Mouse (Mus musculus) gastrocnemius, adult 18-20 months (tissue): ENCODE results near the gene Gipc3. TPM values are rescaled to one million over a fixed set of nuclear protein-coding genes. Genes with fewer than 3 reads are reported as not detected.
A peak's percentile ranks its signal among the peaks of the same experiment; 100 is the strongest.

Experiments used
- DNase-seq: peaks from one replicate; pipeline ENCODE4 v3.0.0; 2021; ENCODE audit warnings: low spot score
- long read RNA-seq, 2 experiments: library from polyadenylated mRNA; stranded (forward); transcript quantifications; one replicate each; pipeline ENCODE4 v2.0.0; 2021
- total RNA-seq, 2 experiments: library from RNA; stranded (reverse); gene quantifications; 2 replicates each; pipeline ENCODE4 v1.2.3; 2021

Gene Gipc3
- total RNA-seq, result 1 to 10 TPM in 1 of 2 experiments, under 1 TPM in 1; 0.39 to 1.4 TPM
- long read RNA-seq, experiment 1, result 0 reads
- long read RNA-seq, experiment 2, result 0 reads

GRCm38 (mm10) chr10:81342686-81343505 is at the start of gene Gipc3:
TSS of gene Gipc3 (minus strand) at chr10:81343266.
- DNase-seq, result no peak

DNA sequence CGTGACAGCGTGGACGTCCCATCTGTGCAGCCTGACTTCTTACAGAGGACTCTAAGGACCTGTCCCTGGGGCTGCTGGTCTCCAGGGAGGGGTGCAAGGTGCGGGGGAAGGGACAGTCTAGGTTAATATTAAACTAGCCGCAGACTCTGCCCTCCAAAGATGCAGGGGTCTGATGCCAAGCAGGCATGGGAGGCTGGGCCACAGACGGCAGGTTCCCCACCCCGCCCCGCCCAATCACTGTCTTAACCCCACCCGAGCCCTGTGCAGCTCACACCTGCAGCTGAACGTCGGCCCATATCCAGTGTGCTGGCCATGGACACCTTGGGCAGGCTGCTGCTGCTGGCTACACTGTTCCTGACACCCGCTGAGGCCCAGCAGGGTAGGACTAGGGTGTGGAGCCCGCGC is 49.7 kb upstream of the Gipc3 start, which contains the start of gene Smim24:
Gene Smim24, plus strand, starts transcription at position 271 of the 405 bp plus-strand sequence.
- DNase-seq, result no peak

DNA sequence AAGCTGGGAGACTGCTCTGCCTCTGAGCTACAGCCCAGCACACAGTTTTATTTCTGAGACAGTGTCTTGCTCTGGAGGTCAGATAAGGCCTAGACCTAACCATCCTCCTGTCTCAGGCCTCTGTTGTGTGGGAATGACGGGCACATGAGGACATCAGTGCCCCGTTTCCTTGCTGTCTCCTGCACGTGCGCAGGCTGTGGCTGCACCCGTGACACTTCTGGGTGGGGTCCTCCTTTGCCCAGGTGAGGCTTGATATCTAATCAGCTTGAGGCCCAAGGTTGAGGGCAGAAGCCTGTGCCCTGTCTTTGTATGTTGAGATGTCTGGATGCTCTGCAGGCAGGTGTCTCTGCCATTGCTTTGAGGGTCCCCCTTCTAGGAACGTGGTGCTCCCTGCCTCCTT is 49.2 kb upstream of the Gipc3 start:
- DNase-seq, result no peak

DNA sequence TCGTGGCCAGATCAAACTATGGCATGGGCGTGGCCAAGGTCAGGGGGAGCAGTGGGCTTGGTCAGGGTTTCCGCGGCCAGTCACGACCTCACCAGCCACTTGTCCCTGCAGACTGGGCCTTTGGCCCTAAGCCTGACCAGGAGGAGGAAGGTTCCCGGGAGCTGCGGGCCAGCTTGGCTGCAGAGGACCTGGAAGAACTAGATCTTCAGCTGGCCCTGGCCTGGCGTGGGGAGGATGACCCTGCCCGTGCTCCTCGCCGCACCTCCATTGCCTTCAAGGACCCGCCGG is 47.6 kb upstream of the Gipc3 start:
- no peak for DNase-seq

- peak; percentile 76 for DNase-seq
Measured at GRCm38 (mm10) chr10:81389801-81390677, 47.0 kb upstream of the Gipc3 start.

GRCm38 (mm10) chr10:81389373-81389772 is 46.3 kb upstream of the Gipc3 start:
- no peak for DNase-seq

- DNase-seq, result no peak
Measured at GRCm38 (mm10) chr10:81388505-81389055, 45.5 kb upstream of the Gipc3 start, which contains the start of gene Gm48552. TSS of gene Gm48552 (plus strand) at chr10:81389005.

DNA sequence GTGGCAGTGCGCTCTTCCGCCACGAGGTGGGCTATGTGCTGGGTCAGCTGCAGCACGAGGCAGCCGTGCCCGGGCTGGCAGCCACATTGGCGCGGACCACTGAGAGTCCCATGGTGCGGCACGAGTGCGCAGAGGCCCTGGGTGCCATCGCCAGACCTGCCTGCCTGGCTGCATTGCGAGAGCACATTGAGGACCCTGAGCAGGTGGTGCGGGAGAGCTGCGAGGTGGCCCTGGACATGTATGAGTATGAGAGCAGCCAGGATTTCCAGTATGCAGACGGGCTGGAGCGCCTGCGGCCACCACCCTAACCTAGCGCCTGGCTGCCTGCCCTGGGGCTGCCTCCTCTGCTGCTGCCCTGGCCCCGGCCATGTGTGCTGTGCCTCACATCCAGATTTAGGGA is 44.6 kb upstream of the Gipc3 start:
- no peak for DNase-seq

- no peak for DNase-seq
Measured at GRCm38 (mm10) chr10:81385603-81386306, 42.7 kb upstream of the Gipc3 start.

DNA sequence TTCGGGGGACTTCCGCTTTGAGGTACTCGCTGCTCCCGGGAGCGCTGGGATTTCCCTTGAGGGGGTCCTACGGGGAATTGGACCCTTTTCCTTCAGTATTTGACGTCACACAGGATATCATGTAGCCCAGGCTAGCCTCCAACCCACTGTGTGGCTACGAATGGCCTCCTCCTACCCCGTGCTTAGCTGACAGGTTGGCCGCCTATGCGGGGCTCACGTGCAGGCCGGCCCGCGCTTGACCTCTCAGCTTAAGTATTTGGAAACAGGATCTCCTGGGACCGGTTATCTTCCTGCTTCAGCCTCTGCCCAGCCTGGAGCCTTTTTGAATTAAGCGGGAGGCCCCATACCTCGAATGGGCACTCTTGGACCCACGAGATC is 41.5 kb upstream of the Gipc3 start:
- DNase-seq, result no peak

GRCm38 (mm10) chr10:81383802-81384604 is 40.9 kb upstream of the Gipc3 start, which contains the start of the genes Dohh and Gm48551:
TSS of gene Dohh (plus strand) at chr10:81384428.
TSS of gene Gm48551 (plus strand) at chr10:81384466.
- peak; percentile 99 for DNase-seq

GRCm38 (mm10) chr10:81382039-81382438 is 39.0 kb upstream of the Gipc3 start:
- no peak for DNase-seq

DNA sequence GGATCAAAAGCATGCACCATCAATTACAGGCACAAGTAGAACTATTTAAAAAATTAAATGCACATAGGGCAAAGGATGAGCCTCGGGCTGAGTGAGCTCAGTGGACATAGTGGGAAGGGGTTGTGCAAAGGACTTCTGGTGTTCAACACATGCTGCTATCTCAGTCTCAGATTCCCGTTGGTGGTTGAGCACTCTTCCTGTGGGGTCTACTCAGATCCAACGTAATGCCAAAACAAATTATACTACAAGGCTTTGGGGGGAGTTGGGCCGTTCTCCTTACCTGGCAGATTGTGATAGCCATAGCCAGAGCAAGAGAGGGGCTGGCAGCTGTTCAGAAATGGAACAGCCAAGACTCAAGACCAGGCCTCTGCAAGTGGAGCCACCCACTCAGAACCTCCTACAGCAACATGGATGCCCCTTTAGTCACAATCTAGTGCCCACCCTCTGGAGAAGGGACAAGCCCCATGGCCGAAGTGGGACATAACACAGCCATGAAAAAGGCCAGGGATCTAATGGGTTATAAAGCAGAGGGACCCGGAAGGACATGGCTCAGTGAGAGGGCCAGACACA is 36.8 kb upstream of the Gipc3 start:
- DNase-seq, result no peak

GRCm38 (mm10) chr10:81379183-81379553 is 36.1 kb upstream of the Gipc3 start:
- no peak for DNase-seq

DNA sequence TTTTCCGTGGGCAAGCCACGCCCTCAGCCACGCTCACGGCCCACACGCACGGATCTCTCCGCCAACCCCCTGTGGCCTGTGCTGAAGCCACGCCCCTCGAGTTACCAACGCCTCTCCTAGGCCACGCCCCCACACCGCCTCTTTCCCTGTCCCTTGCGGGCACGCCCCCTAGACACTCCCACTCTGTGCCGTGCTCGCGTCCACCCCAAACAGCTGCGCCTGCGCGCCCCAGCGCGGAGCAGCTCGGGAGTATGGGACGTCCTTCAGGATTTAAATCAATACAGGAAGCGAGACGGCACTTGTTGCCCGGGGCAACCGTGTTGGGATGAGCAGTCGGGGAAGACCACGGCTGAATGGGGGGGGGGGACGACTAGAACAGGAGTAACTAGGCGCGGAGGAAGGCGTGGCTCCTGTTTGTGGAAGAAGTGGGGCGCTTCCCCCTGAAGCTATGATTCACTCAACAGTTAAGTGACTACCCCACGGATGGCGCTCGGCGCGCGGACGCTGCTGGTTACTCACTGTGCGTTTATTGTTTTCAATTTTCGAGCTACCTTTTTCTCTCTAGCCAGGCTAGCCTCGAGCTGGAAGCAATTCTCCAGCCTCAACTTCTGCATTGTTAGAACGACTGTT is 35.6 kb upstream of the Gipc3 start:
- peak; percentile 100 for DNase-seq

GRCm38 (mm10) chr10:81377793-81378552 is 34.9 kb upstream of the Gipc3 start, which contains the start of gene Fzr1:
TSS of gene Fzr1 (minus strand) at chr10:81378516.
- DNase-seq, result no peak

DNA sequence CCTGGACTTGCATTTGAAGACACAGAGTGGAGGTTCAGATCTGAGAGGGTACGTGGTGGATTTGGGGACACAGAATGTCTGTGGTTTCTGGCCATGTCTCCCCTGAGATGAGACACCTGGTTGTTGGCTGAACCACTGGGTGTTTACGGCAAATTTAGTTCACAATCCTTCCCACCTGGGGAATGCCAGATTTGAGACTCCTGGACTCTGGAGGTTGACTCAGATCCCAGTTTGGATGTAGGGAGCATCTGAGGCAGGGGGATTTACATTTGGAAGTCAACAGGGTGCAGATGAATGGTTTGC is 34.2 kb upstream of the Gipc3 start:
- no peak for DNase-seq

GRCm38 (mm10) chr10:81376561-81377361 is 33.7 kb upstream of the Gipc3 start:
- no peak for DNase-seq
